Mouse (Mus musculus): Measurements from ENCODE around the gene Efhc2.

The Efhc2 gene

GRCm38 (mm10) chrX:17319126-17319583 is at the start of gene Efhc2:
Gene Efhc2 (minus strand): TSS chrX:17319368.
- DNase-seq (ENCODE audit: low spot score in 2 of 2) = no peak

DNA sequence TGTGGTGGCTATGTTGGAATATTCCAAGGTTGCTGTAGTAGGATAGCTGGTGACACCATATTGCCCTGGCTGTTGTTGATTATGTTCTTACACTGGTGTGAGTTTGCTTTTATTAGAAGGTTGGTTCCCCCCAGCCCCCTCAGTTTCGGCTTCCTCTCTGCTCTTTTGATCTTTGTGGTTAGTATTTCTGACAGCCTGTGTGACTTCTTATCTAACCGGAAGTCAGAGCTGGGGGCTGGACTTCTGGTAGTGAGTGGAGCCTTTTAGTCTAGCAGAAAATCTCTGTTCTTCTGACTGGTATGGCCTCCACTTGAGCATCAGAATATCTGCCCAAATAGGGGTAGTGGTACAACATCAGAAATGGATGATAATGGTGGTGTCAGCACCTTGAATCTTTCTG is 45.9 kb upstream of the Efhc2 start:
- DNase-seq (ENCODE audit: low spot score in 2 of 2) = no peak

DNA sequence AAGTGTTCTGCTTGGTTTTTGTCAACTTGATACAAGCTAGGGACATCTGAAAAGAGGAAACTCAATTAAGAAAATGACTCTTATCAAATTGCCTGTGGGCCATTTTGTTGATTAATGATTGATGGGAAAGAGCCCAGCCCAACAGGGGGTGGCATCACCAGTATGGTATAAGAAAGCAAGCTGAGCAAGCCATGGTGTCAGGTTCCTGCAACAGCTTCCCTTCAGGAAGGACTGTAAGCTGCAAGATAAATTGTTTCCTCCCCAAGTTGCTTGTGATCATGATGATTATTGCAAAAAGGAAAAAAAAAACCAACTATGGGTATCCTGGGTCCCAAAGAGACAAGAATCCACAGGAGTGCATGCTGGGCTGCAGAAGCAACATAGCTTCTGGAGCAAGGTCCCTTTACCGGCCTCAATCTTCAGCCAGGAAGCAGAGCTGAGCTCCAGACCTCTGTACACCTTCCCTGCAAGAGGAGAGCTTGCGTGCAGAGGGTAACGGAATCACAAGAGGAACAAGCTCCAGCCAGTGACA is 18.8 kb downstream of the Efhc2 start:
- no peak for DNase-seq (ENCODE audit: low spot score in 2 of 2)

DNA sequence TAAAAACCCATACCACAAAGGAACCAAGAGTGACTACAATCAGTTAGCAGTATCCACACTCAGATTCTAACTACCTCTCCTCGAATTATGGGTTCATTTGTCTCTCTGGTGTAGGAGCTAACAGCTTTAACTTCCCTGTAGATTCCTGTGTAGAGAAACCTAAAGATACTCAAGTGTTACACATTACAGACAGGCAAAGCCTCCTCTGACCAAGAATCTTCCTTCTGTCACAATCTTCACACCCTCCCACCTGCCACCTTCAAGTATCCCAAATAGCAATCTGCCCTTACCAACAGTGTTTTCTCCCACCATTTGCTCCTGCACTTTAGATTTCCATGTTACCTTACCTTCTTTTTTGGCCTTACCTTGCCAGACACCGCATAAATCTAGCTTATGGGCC is 35.3 kb downstream of the Efhc2 start:
- no peak for DNase-seq (ENCODE audit: low spot score in 2 of 2)

GRCm38 (mm10) chrX:17225141-17225540 is 94.0 kb downstream of the Efhc2 start:
- DNase-seq (ENCODE audit: low spot score in 2 of 2) = no peak

GRCm38 (mm10) chrX:17217451-17217850 is 101.7 kb downstream of the Efhc2 start:
- DNase-seq (ENCODE audit: low spot score in 2 of 2) = no peak

DNA sequence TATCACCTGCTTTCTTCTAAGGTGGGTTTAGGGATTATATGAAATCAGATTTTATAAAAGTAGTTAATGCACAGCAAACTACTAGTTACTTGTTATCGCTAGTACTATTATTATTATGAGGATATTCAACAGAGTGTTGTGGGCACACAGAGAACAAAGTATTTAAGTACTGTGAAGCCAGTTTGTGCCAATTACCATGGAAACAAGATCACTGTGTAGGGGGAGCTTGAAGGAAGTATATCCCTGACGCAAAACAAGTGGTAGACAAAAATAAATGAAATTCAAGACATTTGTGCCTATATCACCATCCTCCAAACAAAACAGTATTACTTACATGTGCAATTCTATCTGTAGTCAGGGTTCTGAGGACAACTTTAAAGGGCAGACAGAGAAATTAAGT is 105.7 kb downstream of the Efhc2 start:
- DNase-seq (ENCODE audit: low spot score in 2 of 2) = no peak

DNA sequence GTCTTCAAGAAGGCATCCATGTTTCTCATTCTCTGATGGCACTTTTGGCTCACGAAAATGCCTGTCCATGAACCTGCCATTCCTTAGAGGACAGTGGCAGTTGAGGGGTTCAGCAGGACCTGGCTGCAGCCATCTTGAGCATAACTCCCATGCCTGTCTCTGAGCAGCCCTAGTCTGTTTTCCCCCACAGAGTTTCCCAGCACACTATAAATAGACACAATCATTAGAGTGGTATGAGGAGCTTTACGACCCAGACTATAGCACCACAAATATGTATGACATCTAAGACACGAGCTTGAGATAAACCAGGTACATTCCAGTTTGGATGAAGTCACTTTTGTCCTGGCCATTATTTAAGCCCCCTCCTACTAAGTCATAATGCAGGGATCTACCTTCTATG is 143.4 kb downstream of the Efhc2 start:
- no peak for DNase-seq (ENCODE audit: low spot score in 2 of 2)

DNA sequence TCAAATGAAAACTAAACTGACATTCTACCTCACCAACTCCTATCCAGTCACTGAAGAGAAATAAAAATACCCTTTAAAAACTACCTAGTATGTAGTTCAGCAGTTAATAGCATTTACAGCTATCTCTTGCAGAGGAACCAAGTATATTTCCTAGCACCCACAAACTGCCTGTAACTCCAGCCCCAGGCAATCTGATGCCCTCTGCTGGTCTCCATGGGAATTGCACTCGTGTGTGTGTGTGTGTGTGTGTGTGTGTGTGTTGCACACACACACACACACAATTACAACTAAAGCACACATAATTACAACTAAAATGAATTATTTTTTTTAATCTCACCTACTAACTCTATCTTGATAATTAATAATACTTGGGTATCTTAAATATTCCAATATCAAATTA is 153.5 kb downstream of the Efhc2 start:
- DNase-seq (ENCODE audit: low spot score in 2 of 2) = no peak
